ENCODE assay signal across 11 mouse cellular contexts in genomic region chr8:84179946-84180345, GRCm38 (mm10). TPM values are rescaled to one million over a fixed set of nuclear protein-coding genes. Genes with fewer than 3 reads are reported as not detected.
DNase-seq lines count a peak whose midpoint lies in the region; ATAC-seq lines count a peak whose summit lies in the region.
"Had no signal": no experiment of that assay in that cellular context is flagged by ENCODE, and none has a peak within 500 bp of the region (broad histone marks: within the 10 kb centered on the region; RNA-seq: fewer than 3 reads in every experiment).

No protein-coding gene starts in this region.

- intact Hi-C loops in heart, postnatal 14 days (cut with DNase I) = no loop called here

- H3K9ac ChIP-seq in heart, embryonic 15.5 days = peak overlapping the region; percentile 51
- H3K9ac ChIP-seq in embryonic facial prominence, embryonic 14.5 days (ENCODE audit: low read depth, low read length) = peak overlapping the region; percentile 56
- peak overlapping the region; percentile 38 for H3K9ac ChIP-seq in intestine, embryonic 15.5 days
- peak overlapping the region; percentile 62; the same call in 1 of the 2 replicates for H3K9ac ChIP-seq in midbrain, embryonic 16.5 days (ENCODE audit: low read depth, low read length)

- H3K27me3 ChIP-seq in heart, embryonic 15.5 days = no peaks in the 10 kb centered on the region
- no peaks in the 10 kb centered on the region for H3K27me3 ChIP-seq in embryonic facial prominence, embryonic 14.5 days (replicated peaks; ENCODE audit: control insufficient read depth, insufficient read depth, low read length)
- no peaks in the 10 kb centered on the region for H3K27me3 ChIP-seq in intestine, embryonic 15.5 days (replicated peaks)
- H3K27me3 ChIP-seq in midbrain, embryonic 16.5 days (ENCODE audit: control insufficient read depth, insufficient read depth, low read depth, low read length) = no peaks in the 10 kb centered on the region

- H3K9me3 ChIP-seq in heart, embryonic 15.5 days (replicated peaks) = no peaks in the 10 kb centered on the region
- H3K9me3 ChIP-seq in embryonic facial prominence, embryonic 14.5 days (ENCODE audit: control insufficient read depth, low read length) = no peaks in the 10 kb centered on the region
- H3K9me3 ChIP-seq in intestine, embryonic 15.5 days = no peaks in the 10 kb centered on the region
- H3K9me3 ChIP-seq in midbrain, embryonic 16.5 days (replicated peaks; ENCODE audit: control insufficient read depth, low read length, poor library complexity, severe bottlenecking) = no peaks in the 10 kb centered on the region

- no peak for ATAC-seq in heart, embryonic 15.5 days (replicated peaks; ENCODE audit: insufficient number of reproducible peaks, insufficient read depth, low FRiP score, low read depth)
- no peak for ATAC-seq in embryonic facial prominence, embryonic 14.5 days (ENCODE audit: low read depth)
- ATAC-seq in intestine, embryonic 15.5 days = no peak
- no peak for ATAC-seq in midbrain, embryonic 16.5 days

- H3K36me3 ChIP-seq in heart, embryonic 15.5 days = peaks cover 3% of the 10 kb centered on the region; the same call in 1 of the 2 replicates
- peaks cover 6% of the 10 kb centered on the region for H3K36me3 ChIP-seq in embryonic facial prominence, embryonic 14.5 days (ENCODE audit: control insufficient read depth, insufficient read depth, low read length)
- H3K36me3 ChIP-seq in intestine, embryonic 15.5 days = no peaks in the 10 kb centered on the region
- H3K36me3 ChIP-seq in midbrain, embryonic 16.5 days (ENCODE audit: control insufficient read depth, insufficient read depth, low read length) = peaks cover 3% of the 10 kb centered on the region; the same call in 1 of the 2 replicates

- no peak for DNase-seq in heart, postnatal 14 days
- no peak for DNase-seq in embryonic facial prominence, embryonic 14.5 days (ENCODE audit: low spot score)
- no peak for DNase-seq in layer of hippocampus, adult 11-12 months (ENCODE audit: low spot score)
- no peak for DNase-seq in layer of hippocampus, postnatal 25 days (ENCODE audit: extremely low spot score in 1 of 2, low spot score in 1 of 2)
- DNase-seq in urinary bladder, adult 2 months (ENCODE audit: low spot score) = no peak

- WGBS in heart, embryonic 15.5 days = 34% methylated on average over 4 of the region's 4 CpGs
- WGBS in embryonic facial prominence, embryonic 14.5 days = 7% methylated on average over 4 of the region's 4 CpGs
- 22% methylated on average over 4 of the region's 4 CpGs for WGBS in intestine, embryonic 15.5 days
- 8% methylated on average over 4 of the region's 4 CpGs for WGBS in midbrain, embryonic 16.5 days

- peak overlapping the region; percentile 33 for H3K27ac ChIP-seq in heart, embryonic 15.5 days
- H3K27ac ChIP-seq in embryonic facial prominence, embryonic 14.5 days (replicated peaks; ENCODE audit: low read depth, low read length) = peak overlapping the region; percentile 79; the same call in 1 of the 2 replicates
- H3K27ac ChIP-seq in intestine, embryonic 15.5 days = no peak overlapping the region
- peak overlapping the region; percentile 76 for H3K27ac ChIP-seq in midbrain, embryonic 16.5 days (ENCODE audit: low read length)

- peak overlapping the region; percentile 27 for H3K4me3 ChIP-seq in heart, embryonic 15.5 days
- H3K4me3 ChIP-seq in embryonic facial prominence, embryonic 14.5 days (ENCODE audit: low read depth, low read length) = peak overlapping the region; percentile 29
- H3K4me3 ChIP-seq in intestine, embryonic 15.5 days (replicated peaks) = peak overlapping the region; percentile 19; the same call in 1 of the 2 replicates
- H3K4me3 ChIP-seq in midbrain, embryonic 16.5 days (ENCODE audit: low read depth, low read length) = peak overlapping the region; percentile 24

- peak overlapping the region; percentile 60 for H3K4me2 ChIP-seq in heart, embryonic 15.5 days
- peak overlapping the region; percentile 55 for H3K4me2 ChIP-seq in embryonic facial prominence, embryonic 14.5 days (ENCODE audit: low read depth, low read length)
- peak overlapping the region; percentile 60 for H3K4me2 ChIP-seq in intestine, embryonic 15.5 days (replicated peaks)
- H3K4me2 ChIP-seq in midbrain, embryonic 16.5 days (ENCODE audit: low read length) = peak overlapping the region; percentile 60

- peaks cover 60% of the 10 kb centered on the region for H3K4me1 ChIP-seq in heart, embryonic 15.5 days (replicated peaks)
- H3K4me1 ChIP-seq in embryonic facial prominence, embryonic 14.5 days (ENCODE audit: control insufficient read depth, insufficient read depth, low read length) = peaks cover 40% of the 10 kb centered on the region
- peaks cover 40% of the 10 kb centered on the region for H3K4me1 ChIP-seq in intestine, embryonic 15.5 days (replicated peaks)
- peaks cover 51% of the 10 kb centered on the region for H3K4me1 ChIP-seq in midbrain, embryonic 16.5 days (ENCODE audit: control insufficient read depth, insufficient read depth, low read length)

RNA-seq across cellular contexts. Expression of gene Nanos3, which starts 5.1 kb away (rescaled TPM):
- 1.4 and 1.6 TPM in 2 replicates for polyA plus RNA-seq in heart, embryonic 15.5 days (2015; fragmentation: Nextera tagmentation; extraction: Ambion mirVana)
- 1 to 10 TPM; 1.8 to 2.0 TPM for total RNA-seq in heart, postnatal 14 days (2021)
- polyA plus RNA-seq in embryonic facial prominence, embryonic 14.5 days (2014; fragmentation: Nextera tagmentation; extraction: Ambion mirVana) = 3.0 and 4.5 TPM in 2 replicates
- polyA plus RNA-seq in intestine, embryonic 15.5 days (2015; fragmentation: Nextera tagmentation; extraction: Ambion mirVana) = 2.5 and 2.9 TPM in 2 replicates
- polyA plus RNA-seq in midbrain, embryonic 16.5 days (2015; fragmentation: Nextera tagmentation; extraction: Ambion mirVana) = 6.6 and 7.1 TPM in 2 replicates
- 1 to 10 TPM; 2.6 to 3.0 TPM for total RNA-seq in layer of hippocampus, postnatal 25 days (2021)
- 0.13 TPM in 1 of 2 replicates, not detected in the other for polyA plus RNA-seq in urinary bladder, adult 2 months (2012; rRNA removed)
- total RNA-seq: megakaryocyte, adult 5-6 weeks had no signal

RNA-seq across cellular contexts. Expression of gene 4930432K21Rik, which starts 32.1 kb away (rescaled TPM):
- polyA plus RNA-seq in heart, embryonic 15.5 days (2015; fragmentation: Nextera tagmentation; extraction: Ambion mirVana) = 0.60 and 0.77 TPM in 2 replicates
- total RNA-seq in heart, postnatal 14 days (2021) = under 1 TPM; 0.33 to 0.37 TPM
- 0.77 and 1.0 TPM in 2 replicates for polyA plus RNA-seq in embryonic facial prominence, embryonic 14.5 days (2014; fragmentation: Nextera tagmentation; extraction: Ambion mirVana)
- 0.65 and 0.93 TPM in 2 replicates for polyA plus RNA-seq in intestine, embryonic 15.5 days (2015; fragmentation: Nextera tagmentation; extraction: Ambion mirVana)
- 2.1 and 2.5 TPM in 2 replicates for polyA plus RNA-seq in midbrain, embryonic 16.5 days (2015; fragmentation: Nextera tagmentation; extraction: Ambion mirVana)
- 1 to 10 TPM; 1.4 to 2.1 TPM for total RNA-seq in layer of hippocampus, postnatal 25 days (2021)
- 0.62 and 0.74 TPM in 2 replicates for polyA plus RNA-seq in urinary bladder, adult 2 months (2012; rRNA removed)

RNA-seq across cellular contexts. Expression of gene Cc2d1a, which starts 32.2 kb away (rescaled TPM):
- polyA plus RNA-seq in heart, embryonic 15.5 days (2015; fragmentation: Nextera tagmentation; extraction: Ambion mirVana) = 11.9 and 18.7 TPM in 2 replicates
- total RNA-seq in heart, postnatal 14 days (2021) = 10 to 100 TPM; 12.8 to 13.5 TPM
- polyA plus RNA-seq in embryonic facial prominence, embryonic 14.5 days (2014; fragmentation: Nextera tagmentation; extraction: Ambion mirVana) = 20.2 and 21.3 TPM in 2 replicates
- 20.7 and 21.7 TPM in 2 replicates for polyA plus RNA-seq in intestine, embryonic 15.5 days (2015; fragmentation: Nextera tagmentation; extraction: Ambion mirVana)
- 55.7 and 64.8 TPM in 2 replicates for polyA plus RNA-seq in midbrain, embryonic 16.5 days (2015; fragmentation: Nextera tagmentation; extraction: Ambion mirVana)
- total RNA-seq in layer of hippocampus, postnatal 25 days (2021) = 10 to 100 TPM; 52.6 to 54.0 TPM
- 18.5 and 22.3 TPM in 2 replicates for polyA plus RNA-seq in urinary bladder, adult 2 months (2012; rRNA removed)

RNA-seq across cellular contexts. Expression of gene Podnl1, which starts 54.2 kb away (rescaled TPM):
- polyA plus RNA-seq in heart, embryonic 15.5 days (2015; fragmentation: Nextera tagmentation; extraction: Ambion mirVana) = 0.04 and 0.29 TPM in 2 replicates
- under 1 TPM in 1 of 2 experiments, not detected in 1; 0.12 TPM for total RNA-seq in heart, postnatal 14 days (2021)
- polyA plus RNA-seq in embryonic facial prominence, embryonic 14.5 days (2014; fragmentation: Nextera tagmentation; extraction: Ambion mirVana) = 1.7 and 2.4 TPM in 2 replicates
- 0.33 and 0.62 TPM in 2 replicates for polyA plus RNA-seq in intestine, embryonic 15.5 days (2015; fragmentation: Nextera tagmentation; extraction: Ambion mirVana)
- 0.53 and 0.70 TPM in 2 replicates for polyA plus RNA-seq in midbrain, embryonic 16.5 days (2015; fragmentation: Nextera tagmentation; extraction: Ambion mirVana)
- not detected for total RNA-seq in layer of hippocampus, postnatal 25 days (2021)
- 0.66 and 1.1 TPM in 2 replicates for polyA plus RNA-seq in urinary bladder, adult 2 months (2012; rRNA removed)
- total RNA-seq: gastrocnemius, adult 18-20 months; layer of hippocampus, adult 8-10 months had no signal

RNA-seq across cellular contexts. Expression of gene Zswim4, which starts 56.9 kb away (rescaled TPM):
- polyA plus RNA-seq in heart, embryonic 15.5 days (2015; fragmentation: Nextera tagmentation; extraction: Ambion mirVana) = 7.6 and 9.7 TPM in 2 replicates
- total RNA-seq in heart, postnatal 14 days (2021) = 10 to 100 TPM in 1 of 2 experiments, 1 to 10 TPM in 1; 9.1 to 10.1 TPM
- polyA plus RNA-seq in embryonic facial prominence, embryonic 14.5 days (2014; fragmentation: Nextera tagmentation; extraction: Ambion mirVana) = 11.0 and 12.4 TPM in 2 replicates
- 9.0 TPM in 2 replicates for polyA plus RNA-seq in intestine, embryonic 15.5 days (2015; fragmentation: Nextera tagmentation; extraction: Ambion mirVana)
- 22.4 and 26.4 TPM in 2 replicates for polyA plus RNA-seq in midbrain, embryonic 16.5 days (2015; fragmentation: Nextera tagmentation; extraction: Ambion mirVana)
- 10 to 100 TPM; 16.5 to 20.4 TPM for total RNA-seq in layer of hippocampus, postnatal 25 days (2021)
- 8.6 and 9.2 TPM in 2 replicates for polyA plus RNA-seq in urinary bladder, adult 2 months (2012; rRNA removed)
